Mouse (Mus musculus): Measurements from ENCODE around the gene Kctd19. TPM values are rescaled to one million over a fixed set of nuclear protein-coding genes. Genes with fewer than 3 reads are reported as not detected.
A peak's percentile ranks its signal among the peaks of the same experiment; 100 is the strongest.

The Kctd19 gene
- polyA plus RNA-seq, 1 experiment from 2014 or later, result not detected

- 72% methylated on average over 7 of the region's 7 CpGs for WGBS
- Histone ChIP-seq H3K4me1 (peaks cover 3% of the 10 kb centered on the region), H3K36me3 (no peaks in the 10 kb centered on the region), H3K27me3 (ENCODE audit: low read depth, poor library complexity, severe bottlenecking) (peaks cover 16% of the 10 kb centered on the region), H3K27ac (no peak overlapping the region), H3K9me3 (replicated peaks) (no peaks in the 10 kb centered on the region), H3K4me3 (no peak overlapping the region)
- DNase-seq (ENCODE audit: low spot score), result no peak
Measured at GRCm38 (mm10) chr8:105408331-105408730, 5.0 kb downstream of the Kctd19 start.

GRCm38 (mm10) chr8:105406416-105406815, 6.9 kb downstream of the Kctd19 start:
- DNase-seq (ENCODE audit: low spot score), result no peak
- no peak overlapping the region for H3K27ac ChIP-seq
- WGBS, result 80% methylated on average over 10 of the region's 10 CpGs

GRCm38 (mm10) chr8:105404496-105404895, 8.8 kb downstream of the Kctd19 start:
- Histone ChIP-seq H3K4me3 (no peak overlapping the region), H3K27me3 (ENCODE audit: low read depth, poor library complexity, severe bottlenecking) (no peaks in the 10 kb centered on the region), H3K36me3 (no peaks in the 10 kb centered on the region), H3K4me1 (no peaks in the 10 kb centered on the region), H3K9me3 (replicated peaks) (no peaks in the 10 kb centered on the region), H3K27ac (no peak overlapping the region)
- WGBS, result 72% methylated on average over 1 of the region's 1 CpGs
- no peak for DNase-seq (ENCODE audit: low spot score)

More at GRCm38 (mm10) chr8:105406416-105406815, 6.9 kb downstream of the Kctd19 start:
- H3K36me3 ChIP-seq, result no peaks in the 10 kb centered on the region
- H3K27me3 ChIP-seq (ENCODE audit: low read depth, poor library complexity, severe bottlenecking), result no peaks in the 10 kb centered on the region
- H3K4me3 ChIP-seq, result no peak overlapping the region
- no peaks in the 10 kb centered on the region for H3K9me3 ChIP-seq (replicated peaks)
- H3K4me1 ChIP-seq, result no peaks in the 10 kb centered on the region

GRCm38 (mm10) chr8:105403467-105403866, 9.8 kb downstream of the Kctd19 start:
- H3K4me1 ChIP-seq, result no peaks in the 10 kb centered on the region
- no peaks in the 10 kb centered on the region for H3K27me3 ChIP-seq (ENCODE audit: low read depth, poor library complexity, severe bottlenecking)
- no peaks in the 10 kb centered on the region for H3K9me3 ChIP-seq (replicated peaks)
- WGBS, result 94% methylated on average over 8 of the region's 8 CpGs
- no peaks in the 10 kb centered on the region for H3K36me3 ChIP-seq
- no peak overlapping the region for H3K4me3 ChIP-seq
- no peak overlapping the region for H3K27ac ChIP-seq
- no peak for DNase-seq (ENCODE audit: low spot score)

GRCm38 (mm10) chr8:105400016-105400415, 13.3 kb downstream of the Kctd19 start:
- Histone ChIP-seq H3K27ac (no peak overlapping the region), H3K27me3 (ENCODE audit: low read depth, poor library complexity, severe bottlenecking) (no peaks in the 10 kb centered on the region), H3K36me3 (no peaks in the 10 kb centered on the region), H3K9me3 (replicated peaks) (no peaks in the 10 kb centered on the region), H3K4me1 (no peaks in the 10 kb centered on the region), H3K4me3 (no peak overlapping the region)
- whole genome bisulfite sequencing, result 92% methylated on average over 5 of the region's 5 CpGs
- no peak for DNase-seq (ENCODE audit: low spot score)

- Histone ChIP-seq H3K27me3 (ENCODE audit: low read depth, poor library complexity, severe bottlenecking) (no peaks in the 10 kb centered on the region), H3K4me1 (no peaks in the 10 kb centered on the region), H3K36me3 (no peaks in the 10 kb centered on the region), H3K27ac (no peak overlapping the region), H3K9me3 (replicated peaks) (no peaks in the 10 kb centered on the region), H3K4me3 (no peak overlapping the region)
- no peak for DNase-seq (ENCODE audit: low spot score)
- 42% methylated on average over 3 of the region's 3 CpGs for WGBS
Measured at GRCm38 (mm10) chr8:105397747-105398146, 15.6 kb downstream of the Kctd19 start.

- 85% methylated on average over 7 of the region's 7 CpGs for WGBS
- no peak overlapping the region for H3K4me3 ChIP-seq
- no peaks in the 10 kb centered on the region for H3K9me3 ChIP-seq (replicated peaks)
Measured at GRCm38 (mm10) chr8:105393915-105394314, 19.4 kb downstream of the Kctd19 start.

GRCm38 (mm10) chr8:105393089-105393787, 20.1 kb downstream of the Kctd19 start:
- no peaks in the 10 kb centered on the region for H3K36me3 ChIP-seq
- H3K9me3 ChIP-seq (replicated peaks), result no peaks in the 10 kb centered on the region
- H3K27ac ChIP-seq, result no peak overlapping the region
- H3K4me3 ChIP-seq, result no peak overlapping the region
- DNase-seq (ENCODE audit: low spot score), result no peak
- H3K27me3 ChIP-seq (ENCODE audit: low read depth, poor library complexity, severe bottlenecking), result no peaks in the 10 kb centered on the region
- 89% methylated on average over 12 of the region's 12 CpGs for WGBS
- no peaks in the 10 kb centered on the region for H3K4me1 ChIP-seq

More at GRCm38 (mm10) chr8:105393915-105394314, 19.4 kb downstream of the Kctd19 start:
- DNase-seq (ENCODE audit: low spot score), result no peak
- Histone ChIP-seq H3K36me3 (no peaks in the 10 kb centered on the region), H3K27ac (no peak overlapping the region), H3K27me3 (ENCODE audit: low read depth, poor library complexity, severe bottlenecking) (no peaks in the 10 kb centered on the region), H3K4me1 (no peaks in the 10 kb centered on the region)

- no peaks in the 10 kb centered on the region for H3K27me3 ChIP-seq (ENCODE audit: low read depth, poor library complexity, severe bottlenecking)
- H3K36me3 ChIP-seq, result no peaks in the 10 kb centered on the region
- no peak overlapping the region for H3K27ac ChIP-seq
- H3K9me3 ChIP-seq (replicated peaks), result no peaks in the 10 kb centered on the region
- DNase-seq (ENCODE audit: low spot score), result no peak
- H3K4me3 ChIP-seq, result no peak overlapping the region
- 85% methylated on average over 6 of the region's 6 CpGs for WGBS
- 0 out of 2 replicates have a peak, but pooled peaks cover 4% of the 10 kb centered on the region for H3K4me1 ChIP-seq
Measured at GRCm38 (mm10) chr8:105389096-105389495, 24.2 kb downstream of the Kctd19 start.

- no peak overlapping the region for H3K27ac ChIP-seq
- WGBS, result 86% methylated on average over 1 of the region's 1 CpGs
- H3K4me3 ChIP-seq, result no peak overlapping the region
- H3K36me3 ChIP-seq, result no peaks in the 10 kb centered on the region
- no peaks in the 10 kb centered on the region for H3K27me3 ChIP-seq (ENCODE audit: low read depth, poor library complexity, severe bottlenecking)
- 0 out of 2 replicates have a peak, but pooled peaks cover 4% of the 10 kb centered on the region for H3K4me1 ChIP-seq
- no peaks in the 10 kb centered on the region for H3K9me3 ChIP-seq (replicated peaks)
- DNase-seq (ENCODE audit: low spot score), result no peak
Measured at GRCm38 (mm10) chr8:105387151-105387550, 26.2 kb downstream of the Kctd19 start.

- Histone ChIP-seq H3K27me3 (ENCODE audit: low read depth, poor library complexity, severe bottlenecking) (no peaks in the 10 kb centered on the region), H3K4me1 (0 out of 2 replicates have a peak, but pooled peaks cover 4% of the 10 kb centered on the region), H3K36me3 (no peaks in the 10 kb centered on the region), H3K4me3 (no peak overlapping the region), H3K27ac (no peak overlapping the region), H3K9me3 (replicated peaks) (no peaks in the 10 kb centered on the region)
- DNase-seq (ENCODE audit: low spot score), result no peak
- WGBS, result 100% methylated on average over 2 of the region's 2 CpGs
Measured at GRCm38 (mm10) chr8:105384070-105384469, 29.2 kb downstream of the Kctd19 start.

- Histone ChIP-seq H3K36me3 (no peaks in the 10 kb centered on the region), H3K4me1 (peaks cover 12% of the 10 kb centered on the region; the same call in 1 of the 2 replicates), H3K27me3 (ENCODE audit: low read depth, poor library complexity, severe bottlenecking) (no peaks in the 10 kb centered on the region), H3K4me3 (no peak overlapping the region), H3K9me3 (replicated peaks) (no peaks in the 10 kb centered on the region), H3K27ac (no peak overlapping the region)
- WGBS, result 84% methylated on average over 12 of the region's 12 CpGs
- DNase-seq (ENCODE audit: low spot score), result no peak
Measured at GRCm38 (mm10) chr8:105380308-105380707, 33.0 kb downstream of the Kctd19 start.

- no peak for DNase-seq (ENCODE audit: low spot score)
- 84% methylated on average over 19 of the region's 19 CpGs for WGBS
- Histone ChIP-seq H3K27ac (peak overlapping the region; percentile 15; the same call in 1 of the 2 replicates), H3K4me3 (no peak overlapping the region), H3K4me1 (peaks cover 18% of the 10 kb centered on the region), H3K9me3 (replicated peaks) (no peaks in the 10 kb centered on the region), H3K27me3 (ENCODE audit: low read depth, poor library complexity, severe bottlenecking) (0 out of 2 replicates have a peak, but pooled peaks cover under 1% of the 10 kb centered on the region), H3K36me3 (no peaks in the 10 kb centered on the region)
Measured at GRCm38 (mm10) chr8:105378673-105379072, 34.6 kb downstream of the Kctd19 start.
